Mouse (Mus musculus): ENCODE data around the gene Tbc1d8b. TPM values are rescaled to one million over a fixed set of nuclear protein-coding genes. Genes with fewer than 3 reads are reported as not detected.

Gene Tbc1d8b
- 0.42 and 0.79 TPM in 2 replicates for polyA plus RNA-seq (2015; fragmentation: Nextera tagmentation; extraction: Ambion mirVana)

DNA sequence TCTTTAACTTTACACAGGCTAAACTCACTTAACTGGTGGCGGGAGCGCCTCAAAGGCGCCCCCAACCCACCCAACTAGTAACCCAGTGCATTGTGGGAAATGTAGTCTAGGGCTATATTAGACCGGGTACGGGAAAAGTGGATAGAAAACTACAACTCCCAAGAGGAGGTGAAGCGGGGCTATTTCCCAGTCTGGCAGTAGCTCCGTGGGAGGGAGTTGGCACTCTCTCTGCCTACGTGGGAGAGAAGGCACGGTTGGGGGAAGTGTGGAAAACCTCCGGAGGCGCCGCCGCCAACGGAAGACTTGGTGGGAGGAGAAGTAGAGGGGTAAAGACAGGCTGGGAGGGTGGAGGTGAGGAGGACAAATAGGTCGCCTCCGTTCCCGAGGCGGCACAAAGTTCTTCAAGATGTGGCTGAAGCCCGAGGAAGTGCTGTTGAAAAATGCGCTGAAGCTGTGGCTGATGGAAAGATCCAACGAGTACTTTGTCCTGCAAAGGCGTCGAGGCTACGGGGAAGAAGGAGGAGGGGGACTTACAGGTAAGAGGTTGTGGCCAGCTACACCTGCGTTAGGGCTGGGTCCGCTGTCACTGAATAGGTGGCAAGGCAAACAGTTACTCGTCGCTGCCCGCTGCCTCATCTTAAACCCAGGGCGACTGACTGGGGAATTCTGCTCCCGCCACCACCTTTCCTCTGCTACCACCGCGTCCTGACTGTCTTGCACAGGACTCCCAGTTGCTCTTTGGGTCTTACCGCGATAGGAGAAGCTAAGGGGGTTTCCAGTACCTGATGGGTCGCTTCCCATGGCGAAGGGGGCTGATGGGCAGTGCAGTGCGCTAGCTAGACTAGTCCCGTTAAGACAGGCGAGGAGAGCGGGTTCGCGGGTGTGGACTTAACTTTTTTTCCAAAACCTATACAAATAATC lies at the start of gene Tbc1d8b:
Tbc1d8b (plus strand) TSS at position 222 of the 921 bp plus-strand sequence.
- ATAC-seq = peak; percentile 100
- H3K27ac ChIP-seq = no peak within 1 kb of the TSS
- H3K4me2 ChIP-seq (replicated peaks) = peak within 1 kb of the TSS; percentile 69
- peaks cover 8% of the 10 kb centered on the region; the same call in 1 of the 2 replicates for H3K27me3 ChIP-seq
- H3K4me3 ChIP-seq (replicated peaks) = peak within 1 kb of the TSS; percentile 51
- 17% methylated on average over 43 of the region's 43 CpGs for WGBS
- H3K4me1 ChIP-seq (replicated peaks) = no peaks in the 10 kb centered on the region
- peak within 1 kb of the TSS; percentile 44; the same call in 1 of the 2 replicates for H3K9ac ChIP-seq (replicated peaks)
- no peaks in the 10 kb centered on the region for H3K36me3 ChIP-seq
- no peaks in the 10 kb centered on the region for H3K9me3 ChIP-seq

DNA sequence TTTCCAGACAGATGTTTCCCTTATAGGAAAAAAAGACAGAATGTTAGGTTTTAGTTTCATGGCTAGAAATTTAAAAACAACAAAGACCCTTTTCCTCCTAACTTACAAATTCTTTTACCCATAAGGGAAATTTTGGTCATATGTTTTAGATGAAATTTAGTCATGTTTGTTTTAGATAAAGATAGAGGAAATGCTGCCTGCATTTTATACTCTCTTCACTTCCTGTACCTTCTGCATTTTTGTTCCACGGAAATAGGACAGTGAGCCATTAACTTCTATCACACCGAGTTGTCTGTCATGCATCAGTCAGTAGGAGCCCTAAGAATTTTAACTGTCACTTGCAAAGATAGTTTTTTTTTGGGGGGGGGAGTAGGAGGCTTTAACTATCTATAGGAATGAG lies 45.1 kb upstream of the Tbc1d8b start:
- H3K4me3 ChIP-seq (replicated peaks) = no peak overlapping the region
- H3K27ac ChIP-seq = no peak overlapping the region
- H3K9me3 ChIP-seq = no peaks in the 10 kb centered on the region
- H3K36me3 ChIP-seq = no peaks in the 10 kb centered on the region
- ATAC-seq = no peak
- no peak overlapping the region for H3K9ac ChIP-seq (replicated peaks)
- H3K4me1 ChIP-seq (replicated peaks) = no peaks in the 10 kb centered on the region
- peaks cover 1% of the 10 kb centered on the region; the same call in 1 of the 2 replicates for H3K27me3 ChIP-seq
- 74% methylated on average over 2 of the region's 2 CpGs for WGBS
- no peak overlapping the region for H3K4me2 ChIP-seq (replicated peaks)

DNA sequence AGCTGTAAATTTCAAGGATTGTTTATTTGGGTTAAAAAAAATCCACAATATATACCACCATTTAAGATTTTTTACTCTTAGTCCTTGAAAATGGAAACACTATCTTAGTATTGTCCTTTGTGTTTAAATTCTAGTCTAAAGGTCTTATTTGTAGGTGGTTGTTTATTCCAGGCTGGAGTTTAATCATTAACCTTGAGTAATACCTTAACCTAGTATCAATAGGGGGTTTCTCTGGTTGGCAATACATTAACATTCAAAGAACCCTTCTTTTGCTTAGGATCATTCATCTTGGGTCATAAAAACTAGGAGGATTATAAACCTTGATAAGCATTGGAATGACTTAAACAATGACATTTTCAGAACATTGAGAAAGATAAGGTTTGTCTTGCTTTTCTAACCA lies 44.4 kb upstream of the Tbc1d8b start:
- Histone ChIP-seq H3K4me2 (replicated peaks) (no peak overlapping the region), H3K36me3 (no peaks in the 10 kb centered on the region), H3K9ac (replicated peaks) (no peak overlapping the region), H3K27me3 (no peaks in the 10 kb centered on the region; the same call in 1 of the 2 replicates), H3K4me3 (replicated peaks) (no peak overlapping the region), H3K27ac (no peak overlapping the region), H3K4me1 (replicated peaks) (no peaks in the 10 kb centered on the region), H3K9me3 (no peaks in the 10 kb centered on the region)
- ATAC-seq = no peak

DNA sequence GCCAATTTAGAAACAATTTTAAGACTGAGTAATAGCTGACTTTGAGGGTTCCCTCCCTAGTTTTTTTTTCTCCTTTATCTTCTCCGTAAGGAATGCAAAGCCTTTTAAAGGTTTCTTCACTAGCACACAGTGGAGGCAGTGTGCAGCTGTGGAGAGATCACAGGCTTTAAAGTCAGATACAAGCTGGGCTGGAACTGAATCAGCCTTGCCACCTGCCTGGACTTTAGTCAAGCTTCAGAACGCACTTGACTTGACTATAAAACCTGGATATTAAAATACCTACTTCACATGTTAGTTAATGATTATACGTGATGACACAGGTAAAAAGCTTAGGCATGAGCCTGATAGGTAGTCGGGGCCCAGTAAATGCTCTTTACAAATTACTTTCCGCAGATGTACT lies 32.6 kb upstream of the Tbc1d8b start:
- Histone ChIP-seq H3K27ac (no peak overlapping the region), H3K4me3 (replicated peaks) (no peak overlapping the region), H3K9me3 (no peaks in the 10 kb centered on the region), H3K4me1 (replicated peaks) (no peaks in the 10 kb centered on the region), H3K27me3 (peaks cover 3% of the 10 kb centered on the region; the same call in 1 of the 2 replicates), H3K36me3 (no peaks in the 10 kb centered on the region), H3K9ac (replicated peaks) (no peak overlapping the region), H3K4me2 (replicated peaks) (no peak overlapping the region)
- WGBS = 70% methylated on average over 5 of the region's 5 CpGs
- ATAC-seq = no peak

DNA sequence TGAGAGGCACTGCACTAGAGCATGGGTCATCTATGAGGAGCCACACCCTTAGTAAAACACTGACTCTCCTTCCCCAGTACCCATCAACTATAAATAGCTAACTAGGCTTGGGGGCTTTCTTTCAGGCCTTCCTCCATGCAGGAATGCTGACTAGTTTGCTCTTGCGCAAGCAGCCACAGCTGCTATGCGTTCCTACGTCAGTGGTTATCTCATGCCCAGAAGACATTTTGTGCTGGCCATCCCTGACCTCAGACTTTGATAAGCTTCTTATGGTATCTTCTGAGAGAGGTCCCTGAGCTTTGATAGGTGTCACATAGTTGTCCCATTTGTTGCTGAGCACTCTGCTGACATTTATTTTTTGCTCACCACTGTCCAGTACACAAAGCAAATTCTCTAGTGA lies 31.5 kb upstream of the Tbc1d8b start:
- no peaks in the 10 kb centered on the region for H3K9me3 ChIP-seq
- no peak overlapping the region for H3K9ac ChIP-seq (replicated peaks)
- H3K36me3 ChIP-seq = no peaks in the 10 kb centered on the region
- H3K27ac ChIP-seq = no peak overlapping the region
- ATAC-seq = no peak
- no peak overlapping the region for H3K4me3 ChIP-seq (replicated peaks)
- H3K27me3 ChIP-seq = peaks cover 3% of the 10 kb centered on the region; the same call in 1 of the 2 replicates
- H3K4me2 ChIP-seq (replicated peaks) = no peak overlapping the region
- no peaks in the 10 kb centered on the region for H3K4me1 ChIP-seq (replicated peaks)
- WGBS = 94% methylated on average over 3 of the region's 3 CpGs

DNA sequence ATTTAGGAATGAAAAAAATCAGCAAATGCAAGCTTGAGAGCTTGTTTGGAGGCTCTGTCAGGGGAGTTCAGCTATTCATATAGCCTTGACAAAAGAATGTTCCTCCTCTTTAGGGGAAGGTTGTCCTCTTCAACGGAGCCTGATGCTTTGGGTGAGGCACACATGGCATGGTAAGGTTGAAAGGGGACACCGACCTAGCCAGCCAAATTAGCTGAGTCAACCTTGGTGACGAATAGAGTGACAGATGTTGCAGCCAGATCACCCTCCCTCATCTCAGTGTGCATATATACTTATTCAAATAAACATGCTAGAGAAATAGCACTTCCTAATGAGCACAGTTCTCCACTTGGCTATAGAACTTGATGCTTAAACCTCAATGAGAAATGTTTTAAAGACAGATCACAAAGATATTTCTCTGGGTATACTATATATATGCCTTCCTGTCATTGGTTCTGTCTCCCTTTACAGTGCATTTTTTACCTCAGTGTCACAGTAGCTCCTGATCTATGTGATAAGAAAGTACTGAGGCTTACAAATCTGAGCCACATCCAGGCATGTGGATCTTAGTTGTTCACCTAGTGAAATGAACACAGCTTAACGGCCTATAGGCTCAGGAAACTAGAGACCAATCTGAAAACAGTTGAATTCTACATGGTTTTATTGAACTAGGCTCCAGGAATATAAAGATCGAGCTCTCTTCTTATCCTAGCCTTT lies 30.3 kb upstream of the Tbc1d8b start:
- Histone ChIP-seq H3K36me3 (no peaks in the 10 kb centered on the region), H3K9ac (replicated peaks) (no peak overlapping the region), H3K4me3 (replicated peaks) (no peak overlapping the region), H3K27me3 (peaks cover 3% of the 10 kb centered on the region; the same call in 1 of the 2 replicates), H3K4me1 (replicated peaks) (no peaks in the 10 kb centered on the region), H3K4me2 (replicated peaks) (no peak overlapping the region), H3K27ac (no peak overlapping the region), H3K9me3 (no peaks in the 10 kb centered on the region)
- WGBS = 80% methylated on average over 5 of the region's 5 CpGs
- ATAC-seq = no peak

DNA sequence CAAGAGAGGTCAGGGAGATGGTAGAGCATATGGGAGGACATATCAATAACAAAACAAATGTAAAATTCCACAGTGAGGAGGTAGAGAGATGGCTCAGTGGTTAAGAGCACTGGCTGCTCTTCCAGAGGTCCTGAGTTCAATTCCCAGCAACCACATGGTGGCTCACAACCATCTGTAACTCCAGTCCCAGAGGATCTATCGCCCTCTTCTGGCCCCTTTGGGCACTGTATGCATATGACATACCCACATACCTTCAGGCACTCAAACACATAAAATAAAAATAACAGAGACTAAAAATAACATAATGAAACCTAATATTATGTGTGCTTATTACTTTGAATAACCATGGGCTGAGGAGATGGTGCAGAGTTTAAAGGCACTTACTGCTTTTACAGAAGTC lies 22.7 kb upstream of the Tbc1d8b start:
- WGBS = 58% methylated on average over 1 of the region's 1 CpGs
- H3K27ac ChIP-seq = no peak overlapping the region
- H3K4me1 ChIP-seq (replicated peaks) = no peaks in the 10 kb centered on the region
- no peaks in the 10 kb centered on the region for H3K9me3 ChIP-seq
- no peak overlapping the region for H3K4me3 ChIP-seq (replicated peaks)
- no peak overlapping the region for H3K9ac ChIP-seq (replicated peaks)
- H3K27me3 ChIP-seq = peaks cover 6% of the 10 kb centered on the region; the same call in 1 of the 2 replicates
- ATAC-seq = no peak
- no peaks in the 10 kb centered on the region for H3K36me3 ChIP-seq
- no peak overlapping the region for H3K4me2 ChIP-seq (replicated peaks)

DNA sequence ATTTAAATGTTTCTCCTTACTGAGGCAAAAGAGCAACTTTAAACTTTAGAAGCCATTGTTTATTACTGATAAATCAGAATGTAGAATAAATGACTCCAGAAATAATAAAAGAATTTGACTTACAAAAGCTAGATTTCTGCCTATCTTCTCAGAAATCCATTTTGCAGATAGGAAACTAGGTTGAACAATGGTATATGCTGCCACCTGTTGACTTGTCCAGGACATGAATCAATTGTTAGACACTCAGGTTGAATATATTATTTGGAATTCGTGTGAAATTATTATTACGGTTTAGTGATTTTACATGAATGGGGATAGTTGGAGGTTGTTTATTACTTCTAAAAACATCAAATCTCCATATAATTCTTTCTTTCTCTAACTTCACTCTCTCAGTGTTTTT lies 19.0 kb upstream of the Tbc1d8b start:
- WGBS = 80% methylated on average over 2 of the region's 2 CpGs
- Histone ChIP-seq H3K4me3 (replicated peaks) (no peak overlapping the region), H3K27me3 (peaks cover 13% of the 10 kb centered on the region; the same call in 1 of the 2 replicates), H3K4me2 (replicated peaks) (no peak overlapping the region), H3K27ac (no peak overlapping the region), H3K9me3 (no peaks in the 10 kb centered on the region), H3K36me3 (no peaks in the 10 kb centered on the region), H3K9ac (replicated peaks) (no peak overlapping the region), H3K4me1 (replicated peaks) (no peaks in the 10 kb centered on the region)
- ATAC-seq = no peak

DNA sequence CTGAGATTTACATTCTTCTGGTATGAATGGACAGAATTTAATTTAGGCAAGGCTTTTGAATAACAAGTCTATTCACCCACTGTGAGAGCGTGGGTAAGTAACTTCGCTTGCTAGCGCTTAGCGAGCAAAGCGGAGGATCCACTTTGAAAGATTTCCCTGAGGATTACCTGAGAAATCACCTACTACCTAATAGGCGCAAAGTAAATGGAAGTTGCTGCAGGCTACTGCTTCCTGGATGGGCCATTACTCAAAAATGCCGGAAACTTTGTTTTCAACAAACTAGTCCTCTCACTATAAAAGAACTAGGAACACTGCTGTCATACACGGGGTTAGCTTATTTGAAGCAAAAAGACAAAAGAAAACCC lies 404 bp upstream of the Tbc1d8b start:
- Histone ChIP-seq H3K36me3 (no peaks in the 10 kb centered on the region), H3K9ac (replicated peaks) (no peak overlapping the region), H3K9me3 (no peaks in the 10 kb centered on the region), H3K4me1 (replicated peaks) (no peaks in the 10 kb centered on the region), H3K27me3 (peaks cover 8% of the 10 kb centered on the region; the same call in 1 of the 2 replicates), H3K4me2 (replicated peaks) (peak overlapping the region; percentile 69), H3K4me3 (replicated peaks) (peak overlapping the region; percentile 51), H3K27ac (no peak overlapping the region)
- ATAC-seq = no peak; the same call in 1 of the 2 replicates
- WGBS = 28% methylated on average over 8 of the region's 8 CpGs

DNA sequence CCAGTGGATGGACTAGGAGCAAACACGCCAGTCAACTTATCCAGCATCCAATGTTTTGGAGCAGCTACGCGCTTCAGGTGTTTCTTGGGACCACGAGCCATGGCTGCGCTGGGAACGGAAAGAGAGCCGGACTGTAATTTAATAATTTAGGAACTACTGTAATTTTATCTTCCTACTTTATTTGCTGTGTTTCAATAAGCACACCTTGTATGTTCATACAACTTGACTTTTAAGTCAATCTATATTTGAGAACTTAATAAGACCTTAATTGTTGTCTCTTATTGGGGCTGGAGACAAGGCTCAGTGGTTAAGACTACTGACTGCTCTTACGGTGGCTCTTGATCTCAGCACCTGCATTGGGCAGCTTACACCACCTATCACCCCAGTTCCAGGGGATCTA lies 29.6 kb downstream of the Tbc1d8b start, which contains the start of gene Gm15013:
Gm15013 (minus strand) TSS at position 101 of the 400 bp plus-strand sequence.
- no peak within 1 kb of the TSS for H3K4me3 ChIP-seq (replicated peaks)
- H3K4me1 ChIP-seq (replicated peaks) = no peaks in the 10 kb centered on the region
- no peaks in the 10 kb centered on the region for H3K36me3 ChIP-seq
- H3K27me3 ChIP-seq = no peaks in the 10 kb centered on the region
- no peak within 1 kb of the TSS for H3K9ac ChIP-seq (replicated peaks)
- no peak within 1 kb of the TSS for H3K27ac ChIP-seq
- WGBS = 96% methylated on average over 8 of the region's 8 CpGs
- no peaks in the 10 kb centered on the region for H3K9me3 ChIP-seq
- no peak for ATAC-seq
- no peak within 1 kb of the TSS for H3K4me2 ChIP-seq (replicated peaks)

DNA sequence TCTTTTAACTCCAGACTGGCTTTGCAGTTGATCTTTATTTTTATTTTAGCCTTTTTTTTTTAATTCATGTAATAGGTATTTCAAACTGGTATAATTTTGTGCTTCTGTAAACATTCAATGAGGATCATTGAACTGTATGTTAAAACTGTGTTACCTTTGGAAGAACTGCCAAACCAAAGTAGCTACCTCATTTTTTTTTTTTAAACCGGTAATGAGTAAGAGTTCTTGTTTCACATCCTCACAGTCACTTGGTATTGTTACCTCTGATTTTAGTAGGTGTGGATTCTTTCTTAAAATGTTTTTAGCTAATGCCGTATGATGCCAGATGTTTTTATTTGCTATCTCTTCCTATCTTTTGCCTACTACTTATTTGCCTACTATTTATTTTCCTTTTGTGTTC lies 37.6 kb downstream of the Tbc1d8b start:
- H3K36me3 ChIP-seq = no peaks in the 10 kb centered on the region
- H3K4me2 ChIP-seq (replicated peaks) = no peak overlapping the region
- H3K27me3 ChIP-seq = peaks cover 11% of the 10 kb centered on the region; the same call in 1 of the 2 replicates
- no peaks in the 10 kb centered on the region for H3K4me1 ChIP-seq (replicated peaks)
- no peak overlapping the region for H3K27ac ChIP-seq
- no peaks in the 10 kb centered on the region for H3K9me3 ChIP-seq
- H3K4me3 ChIP-seq (replicated peaks) = no peak overlapping the region
- WGBS = 88% methylated on average over 2 of the region's 2 CpGs
- no peak for ATAC-seq
- no peak overlapping the region for H3K9ac ChIP-seq (replicated peaks)

DNA sequence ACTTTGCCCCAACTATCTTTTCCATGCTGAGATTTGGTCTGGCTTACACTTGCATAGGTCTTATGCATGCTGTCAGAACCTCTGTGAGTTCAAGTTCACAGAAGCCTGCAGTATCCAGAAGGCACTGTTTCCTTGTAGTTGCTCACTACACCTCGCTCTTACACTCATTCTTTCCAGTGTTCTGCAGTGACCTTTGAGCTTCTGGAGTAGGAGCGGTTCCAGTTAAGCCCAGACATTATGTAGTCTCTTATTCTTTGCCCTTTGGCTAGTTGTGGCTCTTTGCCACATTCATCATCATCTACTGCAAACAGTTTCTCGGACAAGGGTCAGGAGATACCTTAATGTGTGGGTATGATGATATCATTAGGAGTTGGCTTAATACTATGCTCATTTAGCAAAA lies 45.7 kb downstream of the Tbc1d8b start:
- 80% methylated on average over 3 of the region's 3 CpGs for WGBS
- Histone ChIP-seq H3K36me3 (no peaks in the 10 kb centered on the region), H3K27ac (no peak overlapping the region), H3K4me2 (replicated peaks) (no peak overlapping the region), H3K9me3 (no peaks in the 10 kb centered on the region), H3K4me3 (replicated peaks) (no peak overlapping the region), H3K4me1 (replicated peaks) (no peaks in the 10 kb centered on the region), H3K9ac (replicated peaks) (no peak overlapping the region), H3K27me3 (peaks cover 14% of the 10 kb centered on the region; the same call in 1 of the 2 replicates)
- no peak for ATAC-seq

Measured in midbrain, embryonic 13.5 days (tissue).